Mouse (Mus musculus): ENCODE data around the gene Itih1.

The Itih1 gene

GRCm38 (mm10) chr14:30903036-30903435, 40.1 kb downstream of the Itih1 start:
- no peak for DNase-seq

- no peak for DNase-seq
Observed at GRCm38 (mm10) chr14:30902628-30903027, 40.5 kb downstream of the Itih1 start.

GRCm38 (mm10) chr14:30899972-30900371, 43.1 kb downstream of the Itih1 start:
- DNase-seq = no peak

GRCm38 (mm10) chr14:30888271-30888732, 54.8 kb downstream of the Itih1 start:
- peak; percentile 70 for DNase-seq

GRCm38 (mm10) chr14:30886204-30886603, 56.9 kb downstream of the Itih1 start, which contains the start of gene Itih4:
Gene Itih4, plus strand, starts transcription at chr14:30886476.
- DNase-seq = no peak

- DNase-seq = no peak
Observed at GRCm38 (mm10) chr14:30885298-30885697, 57.8 kb downstream of the Itih1 start.

- DNase-seq = no peak
Observed at GRCm38 (mm10) chr14:30881718-30882108, 61.4 kb downstream of the Itih1 start.

GRCm38 (mm10) chr14:30880811-30881717, 62.0 kb downstream of the Itih1 start:
- DNase-seq = peak; percentile 52

- no peak for DNase-seq
Observed at GRCm38 (mm10) chr14:30880251-30880650, 62.8 kb downstream of the Itih1 start.

- no peak for DNase-seq
Observed at GRCm38 (mm10) chr14:30879794-30880193, 63.3 kb downstream of the Itih1 start.
